Mouse (Mus musculus) embryonic facial prominence, embryonic 13.5 days (tissue): ENCODE results near the gene Oxsm. TPM values are rescaled to one million over a fixed set of nuclear protein-coding genes. Genes with fewer than 3 reads are reported as not detected.
A peak's percentile ranks its signal among the peaks of the same experiment; 100 is the strongest.

ENCODE experiments used
- ATAC-seq: fragments of 200-750 bp; cut with Nextera tagmentation; 2 replicates; pipeline ENCODE4 v1.8.0; 2017; ENCODE audit warnings: low read depth; ENCODE audit not compliant: insufficient number of reproducible peaks, insufficient read depth, low FRiP score, low TSS enrichment
- H3K27ac ChIP-seq: fragments of 300-500 bp; sonication (generic); 2 replicates; pipeline ENCODE4 v1.5.1; 2015; ENCODE audit warnings: moderate library complexity, mild to moderate bottlenecking, inconsistent platforms
- H3K27me3 ChIP-seq: fragments of 300-500 bp; sonication (generic); 2 replicates; pipeline ENCODE4 v1.6.1; 2015; ENCODE audit warnings: mild to moderate bottlenecking, inconsistent platforms
- H3K36me3 ChIP-seq: fragments of 300-500 bp; sonication (generic); 2 replicates; pipeline ENCODE4 v1.6.1; 2015; ENCODE audit warnings: mild to moderate bottlenecking, inconsistent platforms
- H3K4me1 ChIP-seq: fragments of 300-500 bp; sonication (generic); 2 replicates; pipeline ENCODE4 v1.6.1; 2015; ENCODE audit warnings: inconsistent platforms
- H3K4me2 ChIP-seq: fragments of 300-500 bp; sonication (generic); 2 replicates; pipeline ENCODE4 v1.6.1; 2015; ENCODE audit warnings: moderate library complexity, mild to moderate bottlenecking, inconsistent platforms
- H3K4me3 ChIP-seq: fragments of 300-500 bp; sonication (generic); 2 replicates; pipeline ENCODE4 v1.5.1; 2015; ENCODE audit warnings: mild to moderate bottlenecking, inconsistent platforms
- H3K9ac ChIP-seq: fragments of 300-500 bp; sonication (generic); 2 replicates; pipeline ENCODE4 v1.6.1; 2015; ENCODE audit warnings: mild to moderate bottlenecking, inconsistent platforms
- H3K9me3 ChIP-seq: fragments of 300-500 bp; sonication (generic); 2 replicates; pipeline ENCODE4 v1.6.1; 2016; ENCODE audit warnings: inconsistent platforms
- WGBS: fragments of 180-500 bp; shearing (Covaris S2); methylation state at CpG from one replicate; pipeline ENCODE4 v1.1.7; 2015; ENCODE audit warnings: mixed read lengths; 5-methylcytosine and 5-hydroxymethylcytosine counted together
- polyA plus RNA-seq: library from polyadenylated mRNA; unstranded; fragments of >200 nt; fragmentation: Nextera tagmentation; extraction: Ambion mirVana; gene quantifications from 2 replicates; pipeline ENCODE4 v1.2.1, GENCODE M21; 2015

Gene Oxsm
- polyA plus RNA-seq, 1 experiment from 2014 or later: 1.5 TPM

- H3K4me2 ChIP-seq: no peak overlapping the region
- H3K4me3 ChIP-seq: no peak overlapping the region
- 68% methylated on average over 3 of the region's 3 CpGs for WGBS
- H3K4me1 ChIP-seq: no peaks in the 10 kb centered on the region
- H3K9ac ChIP-seq: no peak overlapping the region
- no peak overlapping the region for H3K27ac ChIP-seq
- H3K9me3 ChIP-seq: 0 out of 2 replicates have a peak, but pooled peaks cover 6% of the 10 kb centered on the region
- no peak for ATAC-seq
- no peaks in the 10 kb centered on the region for H3K36me3 ChIP-seq
- H3K27me3 ChIP-seq: no peaks in the 10 kb centered on the region
Observed at GRCm38 (mm10) chr14:16236466-16236865, 13.1 kb downstream of the Oxsm start.

DNA sequence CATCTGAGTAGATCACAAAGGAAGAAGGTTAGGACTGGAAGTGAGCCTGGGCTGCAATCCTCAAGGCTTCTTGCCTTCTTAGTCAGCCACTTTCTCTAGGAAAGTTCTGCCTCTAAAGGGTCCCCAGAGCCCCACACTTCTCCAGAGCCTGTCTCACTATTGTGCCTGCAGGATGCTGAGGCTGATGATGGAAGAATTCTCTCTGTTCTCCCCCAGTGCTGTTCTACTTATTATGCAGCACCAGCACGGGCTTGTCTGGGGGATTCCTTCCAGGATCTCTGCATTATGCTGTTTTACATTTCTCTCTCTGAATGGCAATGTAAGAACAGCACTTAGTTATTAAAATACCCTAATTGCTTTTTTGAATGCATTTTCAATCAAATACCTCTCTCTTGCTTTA is 16.1 kb downstream of the Oxsm start:
- Histone ChIP-seq H3K36me3 (no peaks in the 10 kb centered on the region), H3K27ac (no peak overlapping the region), H3K9me3 (0 out of 2 replicates have a peak, but pooled peaks cover 6% of the 10 kb centered on the region), H3K4me2 (no peak overlapping the region), H3K4me1 (no peaks in the 10 kb centered on the region), H3K9ac (no peak overlapping the region), H3K27me3 (no peaks in the 10 kb centered on the region), H3K4me3 (no peak overlapping the region)
- WGBS: 37% methylated on average over 1 of the region's 1 CpGs
- ATAC-seq: no peak

DNA sequence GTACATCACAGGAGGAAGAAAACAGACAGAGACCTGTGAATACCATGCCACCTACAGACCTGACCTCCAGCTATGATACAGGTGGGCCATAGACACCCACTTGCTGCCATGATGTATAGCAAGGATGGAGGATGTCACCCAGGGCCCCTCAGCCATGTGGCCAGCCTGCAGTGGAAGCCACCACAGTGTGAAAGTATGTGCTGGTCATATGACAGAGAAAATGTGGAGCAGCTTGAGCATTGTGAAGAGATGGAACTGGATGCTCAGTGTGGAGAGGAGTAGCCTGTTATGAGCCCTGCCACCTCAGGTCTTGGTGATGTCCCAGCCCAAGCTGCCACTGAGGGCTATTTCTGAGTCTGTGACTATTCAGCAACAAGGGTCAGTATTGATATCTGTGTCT is 19.0 kb downstream of the Oxsm start:
- no peak overlapping the region for H3K9ac ChIP-seq
- no peaks in the 10 kb centered on the region for H3K27me3 ChIP-seq
- no peak overlapping the region for H3K4me2 ChIP-seq
- ATAC-seq: no peak
- no peak overlapping the region for H3K27ac ChIP-seq
- peaks cover 5% of the 10 kb centered on the region; the same call in 1 of the 2 replicates for H3K9me3 ChIP-seq
- no peak overlapping the region for H3K4me3 ChIP-seq
- H3K4me1 ChIP-seq: no peaks in the 10 kb centered on the region
- no peaks in the 10 kb centered on the region for H3K36me3 ChIP-seq

DNA sequence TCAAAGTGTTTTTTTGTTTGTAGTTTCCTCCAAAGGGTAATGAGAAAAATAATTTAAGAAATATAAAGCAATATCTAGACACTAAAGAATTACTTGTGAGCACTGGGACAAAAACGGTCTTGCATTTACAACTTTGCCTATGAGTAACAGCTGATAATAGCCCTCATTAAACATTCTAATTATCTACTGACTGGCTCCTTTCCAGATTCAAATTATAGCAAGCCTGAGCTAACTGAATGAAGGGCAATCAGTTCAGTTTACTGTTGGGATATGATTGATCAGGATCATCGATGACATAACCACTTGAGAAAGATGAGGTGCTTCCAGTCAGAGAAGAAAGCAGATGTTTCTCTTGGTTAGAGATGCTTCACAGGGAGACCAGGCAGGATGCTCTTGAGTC is 20.2 kb downstream of the Oxsm start:
- WGBS: 86% methylated on average over 2 of the region's 2 CpGs
- H3K27ac ChIP-seq: no peak overlapping the region
- H3K4me3 ChIP-seq: no peak overlapping the region
- H3K9ac ChIP-seq: no peak overlapping the region
- H3K4me2 ChIP-seq: no peak overlapping the region
- H3K36me3 ChIP-seq: no peaks in the 10 kb centered on the region
- peaks cover 5% of the 10 kb centered on the region; the same call in 1 of the 2 replicates for H3K9me3 ChIP-seq
- no peaks in the 10 kb centered on the region for H3K27me3 ChIP-seq
- no peaks in the 10 kb centered on the region for H3K4me1 ChIP-seq
- no peak for ATAC-seq

DNA sequence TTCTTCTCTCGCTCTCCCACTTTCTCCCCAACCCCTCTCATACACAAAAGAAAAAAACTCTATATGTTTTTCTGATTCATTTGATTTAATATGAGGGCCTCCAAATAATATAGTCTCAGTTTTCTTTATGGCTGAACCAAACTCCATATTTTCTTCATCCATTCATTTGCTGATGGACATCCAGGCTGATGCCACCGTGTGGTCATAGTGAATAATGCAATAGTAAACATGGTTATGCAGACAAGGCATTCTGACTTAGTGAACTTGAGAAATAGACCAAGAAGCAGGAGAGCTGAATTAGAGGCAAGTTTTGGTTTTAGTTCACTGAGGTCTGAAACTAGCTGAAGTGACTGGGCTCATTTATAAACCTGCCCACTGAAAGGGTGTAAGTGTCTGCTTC is 30.6 kb downstream of the Oxsm start:
- no peak for ATAC-seq
- Histone ChIP-seq H3K9me3 (no peaks in the 10 kb centered on the region), H3K27ac (no peak overlapping the region), H3K4me1 (no peaks in the 10 kb centered on the region), H3K4me3 (no peak overlapping the region), H3K9ac (no peak overlapping the region), H3K27me3 (no peaks in the 10 kb centered on the region), H3K36me3 (no peaks in the 10 kb centered on the region), H3K4me2 (no peak overlapping the region)
- 58% methylated on average over 2 of the region's 2 CpGs for WGBS

- no peak overlapping the region for H3K27ac ChIP-seq
- H3K36me3 ChIP-seq: no peaks in the 10 kb centered on the region
- no peak overlapping the region for H3K9ac ChIP-seq
- H3K9me3 ChIP-seq: no peaks in the 10 kb centered on the region
- H3K4me2 ChIP-seq: no peak overlapping the region
- no peaks in the 10 kb centered on the region for H3K27me3 ChIP-seq
- H3K4me3 ChIP-seq: no peak overlapping the region
- H3K4me1 ChIP-seq: no peaks in the 10 kb centered on the region
- no peak for ATAC-seq
Observed at GRCm38 (mm10) chr14:16207722-16208121, 41.9 kb downstream of the Oxsm start.

GRCm38 (mm10) chr14:16201673-16202072 is 47.9 kb downstream of the Oxsm start:
- no peaks in the 10 kb centered on the region for H3K36me3 ChIP-seq
- peaks cover 11% of the 10 kb centered on the region for H3K4me1 ChIP-seq
- WGBS: 49% methylated on average over 3 of the region's 3 CpGs
- no peak overlapping the region for H3K4me2 ChIP-seq
- H3K9me3 ChIP-seq: no peaks in the 10 kb centered on the region
- no peaks in the 10 kb centered on the region for H3K27me3 ChIP-seq
- H3K4me3 ChIP-seq: no peak overlapping the region
- H3K27ac ChIP-seq: no peak overlapping the region
- H3K9ac ChIP-seq: no peak overlapping the region
- no peak for ATAC-seq

DNA sequence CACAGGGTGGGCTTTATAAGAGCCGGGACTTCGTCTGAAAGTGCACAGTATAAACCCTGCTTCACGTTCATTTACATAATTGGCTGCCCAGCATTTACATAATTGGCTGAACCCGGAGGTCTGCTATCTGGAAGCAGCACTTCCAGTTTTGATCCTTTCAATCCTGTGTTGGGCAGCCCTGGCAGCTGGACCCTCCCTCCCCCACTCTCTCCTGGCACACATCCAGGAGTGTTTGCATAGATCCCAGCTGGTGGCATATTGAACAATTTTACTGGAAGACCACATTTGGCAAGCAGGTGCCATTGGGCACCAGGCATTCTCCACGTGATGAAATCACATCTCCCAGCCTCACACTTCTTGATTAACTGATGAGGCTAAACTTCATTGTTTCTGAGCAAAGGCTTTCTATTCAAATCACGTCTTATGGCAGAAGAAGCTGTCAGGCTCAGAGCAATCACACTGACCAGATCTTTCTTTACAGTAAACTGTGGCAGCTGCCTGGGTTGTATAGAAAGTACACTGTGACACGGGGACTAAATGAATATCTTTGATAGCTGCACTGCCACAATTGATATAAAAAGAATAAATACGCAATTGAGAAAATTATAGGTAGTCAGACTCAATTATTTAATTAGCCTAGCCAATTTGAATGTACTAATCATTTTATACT is 48.5 kb downstream of the Oxsm start:
- no peak overlapping the region for H3K27ac ChIP-seq
- H3K4me1 ChIP-seq: peaks cover 11% of the 10 kb centered on the region
- H3K27me3 ChIP-seq: no peaks in the 10 kb centered on the region
- no peak overlapping the region for H3K9ac ChIP-seq
- H3K4me2 ChIP-seq: peak overlapping the region; percentile 45
- no peaks in the 10 kb centered on the region for H3K36me3 ChIP-seq
- H3K4me3 ChIP-seq: no peak overlapping the region
- WGBS: 21% methylated on average over 8 of the region's 8 CpGs
- no peaks in the 10 kb centered on the region for H3K9me3 ChIP-seq
- 0 out of 2 replicates have a peak, but pooled peaks have one; percentile 37 for ATAC-seq

DNA sequence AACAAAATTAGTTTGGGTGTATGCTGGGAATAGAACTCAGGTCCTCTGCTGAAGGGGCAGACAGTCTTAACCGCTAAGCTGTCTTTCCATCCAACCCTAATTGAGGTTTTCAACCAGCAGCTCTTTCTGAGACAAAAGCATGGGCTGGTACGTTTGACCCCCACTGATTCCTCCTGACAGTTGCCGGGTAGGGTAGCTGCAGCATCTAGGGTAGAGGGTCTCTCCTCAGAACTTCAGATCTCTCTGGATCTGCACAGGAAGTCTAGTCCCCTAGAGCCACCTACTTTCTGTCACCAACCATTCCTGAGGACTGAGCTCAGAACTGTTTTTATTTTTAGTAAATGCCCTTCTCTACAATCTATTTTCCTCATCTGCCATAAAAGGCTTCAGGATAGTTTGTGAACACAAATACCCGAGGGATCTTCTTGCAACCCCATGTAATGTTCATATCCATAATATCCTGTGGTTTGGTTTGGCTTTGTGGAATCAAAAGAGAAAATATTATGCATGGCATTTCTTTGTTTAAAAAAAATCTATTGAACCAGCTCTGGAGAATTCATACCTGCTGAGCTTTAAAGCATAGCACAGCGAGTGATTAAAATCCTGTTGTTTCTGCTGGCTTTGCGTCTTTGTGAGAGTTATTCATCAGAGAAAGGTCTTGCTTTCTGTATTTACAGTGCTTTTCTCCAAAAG is 49.2 kb downstream of the Oxsm start:
- Histone ChIP-seq H3K9ac (no peak overlapping the region), H3K4me2 (peak overlapping the region; percentile 45), H3K36me3 (no peaks in the 10 kb centered on the region), H3K27me3 (no peaks in the 10 kb centered on the region), H3K9me3 (no peaks in the 10 kb centered on the region), H3K4me3 (no peak overlapping the region), H3K4me1 (peaks cover 11% of the 10 kb centered on the region), H3K27ac (no peak overlapping the region)
- WGBS: 29% methylated on average over 6 of the region's 6 CpGs
- ATAC-seq: no peak

DNA sequence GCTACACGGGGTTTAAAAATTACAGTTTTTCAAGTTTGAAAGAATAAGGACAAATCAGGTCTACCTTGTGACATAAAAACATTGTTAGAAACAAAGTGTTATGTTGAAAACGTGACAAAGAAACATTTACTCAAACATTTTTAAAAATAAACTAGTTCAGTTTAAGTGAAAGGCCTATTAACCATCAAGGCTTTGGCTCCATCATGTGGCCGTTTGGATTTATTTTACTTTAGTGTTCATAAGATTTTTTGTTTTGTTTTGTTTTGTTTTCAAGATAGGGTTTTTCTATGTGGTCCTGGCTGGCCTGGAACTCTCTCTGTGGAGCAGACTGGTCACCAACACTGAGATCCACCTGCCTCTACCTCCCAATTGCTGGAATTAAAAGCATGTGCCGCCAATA is 53.1 kb downstream of the Oxsm start:
- Histone ChIP-seq H3K27ac (no peak overlapping the region), H3K9ac (no peak overlapping the region), H3K9me3 (no peaks in the 10 kb centered on the region), H3K4me3 (no peak overlapping the region), H3K27me3 (no peaks in the 10 kb centered on the region), H3K36me3 (no peaks in the 10 kb centered on the region), H3K4me2 (no peak overlapping the region), H3K4me1 (peaks cover 11% of the 10 kb centered on the region)
- WGBS: 56% methylated on average over 4 of the region's 4 CpGs
- ATAC-seq: no peak

DNA sequence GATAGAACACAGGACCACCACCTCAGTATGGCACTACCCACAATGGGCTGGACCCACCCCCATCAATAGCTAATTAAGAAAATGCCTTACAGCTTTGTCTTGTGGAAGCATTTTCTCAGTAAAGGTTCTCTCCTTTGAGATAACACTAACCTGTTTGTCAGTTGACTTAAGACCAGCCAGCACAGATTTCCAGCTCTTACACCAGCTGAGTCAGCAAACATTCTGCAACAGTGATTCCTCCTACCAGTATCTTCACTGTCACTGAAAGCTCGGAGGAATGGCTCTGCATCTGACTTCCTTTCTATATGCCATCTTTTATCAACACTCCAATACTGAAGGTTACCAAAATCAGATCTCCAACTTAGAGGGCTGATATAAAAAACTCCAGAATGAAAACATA is 54.1 kb downstream of the Oxsm start:
- Histone ChIP-seq H3K36me3 (no peaks in the 10 kb centered on the region), H3K9ac (no peak overlapping the region), H3K27me3 (no peaks in the 10 kb centered on the region), H3K4me2 (no peak overlapping the region), H3K4me1 (peaks cover 4% of the 10 kb centered on the region), H3K4me3 (no peak overlapping the region), H3K9me3 (0 out of 2 replicates have a peak, but pooled peaks cover 2% of the 10 kb centered on the region), H3K27ac (no peak overlapping the region)
- 70% methylated on average over 1 of the region's 1 CpGs for WGBS
- ATAC-seq: no peak

DNA sequence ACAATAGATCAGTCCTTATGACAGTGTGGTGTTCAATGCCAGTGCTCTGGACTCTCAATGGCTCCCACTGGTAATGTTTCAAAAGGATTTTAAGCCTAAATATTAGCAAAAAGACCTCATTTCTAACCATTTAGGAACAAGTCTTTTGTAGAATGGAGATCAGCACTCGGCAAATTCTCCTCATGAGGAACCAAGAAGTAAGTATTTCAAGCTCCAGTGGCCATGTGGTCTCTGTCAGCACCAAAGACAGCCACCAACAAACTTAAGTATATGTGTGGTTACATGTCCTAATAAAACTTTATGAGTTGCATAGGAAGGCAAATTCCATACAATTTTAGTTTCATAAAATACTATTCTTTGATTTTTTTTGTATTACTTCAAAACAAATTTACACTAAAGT is 55.5 kb downstream of the Oxsm start:
- no peak overlapping the region for H3K4me2 ChIP-seq
- 0 out of 2 replicates have a peak, but pooled peaks cover 2% of the 10 kb centered on the region for H3K9me3 ChIP-seq
- no peak overlapping the region for H3K4me3 ChIP-seq
- no peaks in the 10 kb centered on the region for H3K27me3 ChIP-seq
- H3K4me1 ChIP-seq: no peaks in the 10 kb centered on the region
- no peak overlapping the region for H3K27ac ChIP-seq
- H3K36me3 ChIP-seq: no peaks in the 10 kb centered on the region
- WGBS: 86% methylated on average over 1 of the region's 1 CpGs
- no peak overlapping the region for H3K9ac ChIP-seq
- ATAC-seq: no peak
